Mouse (Mus musculus): ENCODE measurements around the gene Idi2.
A peak's percentile ranks its signal among the peaks of the same experiment; 100 is the strongest.
"Not testable (repeated sequence)": the region's sequence is repeated elsewhere in the genome, so short reads cannot be mapped to it uniquely, and the experiment has no call there.

Idi2 gene

DNA sequence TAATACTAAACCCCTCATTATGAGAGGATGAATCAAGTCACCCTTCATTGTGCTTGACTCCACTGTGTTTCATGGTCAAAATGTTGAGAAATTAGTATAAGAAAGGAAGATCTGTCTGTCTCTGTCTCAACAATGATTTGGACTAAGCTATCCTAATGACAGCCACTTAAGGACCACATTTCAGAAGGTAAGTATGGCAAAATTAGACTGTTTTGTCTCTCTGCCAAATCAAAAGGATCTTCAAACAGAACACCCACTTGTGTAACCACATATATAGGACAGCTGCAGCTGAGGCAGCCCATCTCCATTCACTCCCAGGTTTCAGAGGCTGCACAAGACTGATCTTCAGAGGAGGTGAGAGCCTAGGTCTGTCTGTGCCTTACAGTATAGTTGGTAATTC is at the start of gene Idi2:
TSS of gene Idi2 (plus strand) at position 301 of the 400 bp plus-strand sequence.
- ATAC-seq (ENCODE audit: insufficient number of reproducible peaks, low FRiP score, low TSS enrichment) = not testable (repeated sequence)

DNA sequence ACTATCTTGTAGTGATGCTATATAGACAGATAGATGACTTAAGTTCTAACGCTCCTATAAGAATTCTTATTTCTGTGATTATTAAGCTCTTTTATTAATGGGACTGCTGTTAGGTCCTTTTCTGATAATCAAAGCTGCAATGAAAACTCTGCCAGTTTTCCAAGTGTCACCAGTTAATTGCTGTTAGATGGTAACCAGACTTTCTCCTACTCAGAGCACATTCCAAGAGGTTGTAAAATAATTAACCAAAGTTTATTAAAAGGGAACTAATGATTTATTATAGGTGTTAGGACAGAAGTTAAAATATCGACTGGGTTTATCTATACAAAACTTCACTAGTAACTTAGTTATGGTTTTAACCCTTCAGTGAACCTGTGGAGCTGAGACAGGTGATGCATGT is 46.7 kb upstream of the Idi2 start:
- ATAC-seq (ENCODE audit: insufficient number of reproducible peaks, low FRiP score, low TSS enrichment) = not testable (repeated sequence)

DNA sequence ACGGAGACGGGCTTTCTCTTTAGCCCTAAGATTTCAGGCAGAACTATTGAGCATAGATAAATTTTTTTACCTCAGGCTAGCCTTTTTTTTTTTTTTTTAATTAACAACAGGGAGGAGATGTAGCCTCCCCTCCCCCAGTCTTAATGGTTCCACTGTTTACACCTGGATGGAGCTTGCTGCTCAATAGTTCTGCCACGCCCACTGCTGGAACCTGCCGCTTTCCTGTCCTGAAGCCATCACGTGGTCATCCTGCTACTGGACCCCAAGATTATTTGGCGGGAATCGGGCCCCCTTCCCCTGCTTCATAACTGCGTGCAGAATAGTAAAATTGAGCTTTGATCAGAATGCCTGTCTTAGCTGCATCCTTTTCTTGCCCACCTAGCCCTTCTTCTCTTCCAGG is 38.8 kb upstream of the Idi2 start:
- ATAC-seq (ENCODE audit: insufficient number of reproducible peaks, low FRiP score, low TSS enrichment) = not testable (repeated sequence)

DNA sequence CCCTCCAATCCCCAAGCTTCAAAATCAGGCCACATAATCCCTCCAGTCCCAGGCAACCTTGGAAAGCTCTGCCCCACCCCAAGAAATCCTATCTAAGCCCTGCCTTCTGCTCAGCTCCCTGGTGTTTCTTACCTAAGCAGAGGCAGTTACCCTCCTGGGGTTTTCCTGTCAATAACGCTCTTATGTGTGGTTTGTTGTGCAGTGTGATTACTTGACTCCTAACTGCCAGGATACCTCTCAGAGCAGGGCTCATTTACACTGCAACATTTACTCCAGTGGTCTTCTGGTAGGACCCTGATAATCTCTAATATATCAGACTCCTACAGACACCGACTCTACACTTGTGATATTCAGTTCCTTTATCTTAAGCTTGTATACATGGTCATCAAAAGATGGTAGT is 19.2 kb upstream of the Idi2 start:
- ATAC-seq (ENCODE audit: insufficient number of reproducible peaks, low FRiP score, low TSS enrichment) = no peak

DNA sequence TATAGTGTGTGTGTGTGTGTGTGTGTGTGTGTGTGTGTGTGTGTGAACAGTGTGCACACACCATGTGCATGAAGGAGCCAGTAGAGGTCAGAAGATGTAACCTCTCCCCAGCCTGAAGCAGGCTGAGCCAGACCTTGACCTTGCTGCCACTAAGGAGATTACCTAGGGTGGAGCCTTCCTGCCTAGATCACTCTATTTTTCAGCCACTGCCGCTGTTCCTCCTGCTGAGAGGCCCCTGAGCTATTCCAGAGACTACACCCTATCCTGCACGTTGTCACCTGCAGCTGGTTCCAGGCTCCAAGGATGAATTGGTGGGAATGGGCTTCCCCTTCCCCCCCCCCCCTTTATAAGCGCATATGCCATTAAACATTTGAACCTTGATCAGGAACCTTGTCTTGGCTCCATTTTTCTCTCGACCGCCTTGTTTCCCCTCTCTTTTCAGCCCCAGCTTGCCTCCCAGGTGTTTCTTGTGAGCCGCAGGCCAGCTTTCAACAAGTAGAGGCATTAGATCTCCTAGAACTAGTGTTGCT is 15.0 kb upstream of the Idi2 start:
- ATAC-seq (ENCODE audit: insufficient number of reproducible peaks, low FRiP score, low TSS enrichment) = not testable (repeated sequence)

DNA sequence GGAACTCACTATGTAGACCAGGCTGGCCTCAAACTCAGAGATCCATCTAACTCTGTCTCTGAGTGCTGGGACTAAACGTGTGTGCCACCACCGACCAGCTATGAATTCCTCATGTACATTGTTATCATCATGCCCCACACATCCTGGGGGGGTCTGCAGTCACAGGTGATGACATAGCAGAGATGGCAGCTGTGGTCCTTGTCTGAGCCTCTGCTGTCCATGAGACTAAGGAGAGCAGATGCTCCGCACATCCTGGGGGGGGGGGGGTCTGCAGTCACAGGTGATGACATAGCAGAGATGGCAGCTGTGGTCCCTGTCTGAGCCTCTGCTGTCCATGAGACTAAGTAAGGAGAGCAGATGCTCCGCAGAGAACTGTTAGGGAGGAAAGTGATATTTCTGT is 11.6 kb upstream of the Idi2 start:
- not testable (repeated sequence) for ATAC-seq (ENCODE audit: insufficient number of reproducible peaks, low FRiP score, low TSS enrichment)

DNA sequence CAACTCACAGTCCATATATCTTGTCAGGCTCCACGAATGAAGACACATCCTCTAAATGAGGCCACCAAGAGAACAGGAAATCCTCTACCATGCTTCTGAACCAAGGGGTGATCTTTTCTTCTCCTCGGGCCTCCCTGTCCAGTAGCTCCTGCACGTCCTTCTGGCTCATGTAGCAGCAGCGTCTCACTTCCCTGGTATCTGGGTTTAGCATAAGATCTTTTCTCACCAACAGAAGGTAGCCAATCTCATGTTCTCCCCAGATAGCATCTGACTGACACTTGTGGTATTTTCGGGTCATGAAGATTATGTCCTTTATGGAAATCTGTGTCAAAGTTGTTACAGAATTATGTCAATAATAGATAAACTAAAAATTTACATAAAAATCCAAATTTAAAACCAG is 11.0 kb upstream of the Idi2 start:
- not testable (repeated sequence) for ATAC-seq (ENCODE audit: insufficient number of reproducible peaks, low FRiP score, low TSS enrichment)

DNA sequence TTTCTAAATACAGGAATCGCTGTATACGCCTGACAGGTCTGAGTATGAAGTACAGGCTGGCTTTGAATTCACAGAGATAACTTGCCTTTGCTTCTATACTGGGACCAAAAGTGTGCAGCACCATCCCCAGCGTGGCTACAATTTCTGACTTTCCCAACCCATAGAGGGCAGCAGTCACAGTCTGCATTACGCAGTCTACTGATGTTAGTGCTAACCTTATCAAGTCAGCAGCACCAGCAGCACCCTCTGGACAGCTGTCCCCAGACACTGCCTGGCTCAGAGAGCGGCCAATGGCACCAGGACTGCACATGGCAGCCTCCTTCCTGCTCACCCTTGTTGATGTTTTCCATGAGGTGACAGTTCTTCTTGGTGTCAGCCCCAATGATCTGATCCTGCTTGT is 8.8 kb upstream of the Idi2 start:
- ATAC-seq (ENCODE audit: insufficient number of reproducible peaks, low FRiP score, low TSS enrichment) = not testable (repeated sequence)

DNA sequence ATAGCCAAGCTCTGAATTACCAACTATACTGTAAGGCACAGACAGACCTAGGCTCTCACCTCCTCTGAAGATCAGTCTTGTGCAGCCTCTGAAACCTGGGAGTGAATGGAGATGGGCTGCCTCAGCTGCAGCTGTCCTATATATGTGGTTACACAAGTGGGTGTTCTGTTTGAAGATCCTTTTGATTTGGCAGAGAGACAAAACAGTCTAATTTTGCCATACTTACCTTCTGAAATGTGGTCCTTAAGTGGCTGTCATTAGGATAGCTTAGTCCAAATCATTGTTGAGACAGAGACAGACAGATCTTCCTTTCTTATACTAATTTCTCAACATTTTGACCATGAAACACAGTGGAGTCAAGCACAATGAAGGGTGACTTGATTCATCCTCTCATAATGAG is 4.5 kb upstream of the Idi2 start, which contains the start of gene Gm9745:
TSS of gene Gm9745 (minus strand) at position 101 of the 400 bp plus-strand sequence.
- ATAC-seq (ENCODE audit: insufficient number of reproducible peaks, low FRiP score, low TSS enrichment) = not testable (repeated sequence)

DNA sequence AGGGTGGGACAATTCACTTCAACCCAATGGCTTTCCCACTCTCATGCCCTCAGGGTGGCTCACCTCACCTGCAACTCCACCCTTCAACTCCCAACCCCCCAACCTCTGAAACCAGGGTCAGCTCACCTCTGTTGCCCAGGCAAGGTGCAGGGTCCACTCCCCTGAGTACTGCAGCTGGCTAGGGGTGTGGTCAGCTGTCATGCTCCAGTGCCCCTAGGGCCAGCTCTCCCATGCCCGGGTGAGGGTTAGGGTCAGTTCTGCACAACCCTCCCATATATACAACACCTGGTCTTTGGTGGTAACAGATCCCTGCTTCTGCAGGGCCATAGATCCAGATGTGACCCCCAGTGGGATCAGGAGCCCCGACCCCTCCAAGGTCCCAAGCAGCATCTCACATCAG is 2.5 kb downstream of the Idi2 start:
- ATAC-seq (ENCODE audit: insufficient number of reproducible peaks, low FRiP score, low TSS enrichment) = not testable (repeated sequence)

DNA sequence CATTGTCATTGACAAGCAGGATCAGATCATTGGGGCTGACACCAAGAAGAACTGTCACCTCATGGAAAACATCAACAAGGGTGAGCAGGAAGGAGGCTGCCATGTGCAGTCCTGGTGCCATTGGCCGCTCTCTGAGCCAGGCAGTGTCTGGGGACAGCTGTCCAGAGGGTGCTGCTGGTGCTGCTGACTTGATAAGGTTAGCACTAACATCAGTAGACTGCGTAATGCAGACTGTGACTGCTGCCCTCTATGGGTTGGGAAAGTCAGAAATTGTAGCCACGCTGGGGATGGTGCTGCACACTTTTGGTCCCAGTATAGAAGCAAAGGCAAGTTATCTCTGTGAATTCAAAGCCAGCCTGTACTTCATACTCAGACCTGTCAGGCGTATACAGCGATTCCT is 4.2 kb downstream of the Idi2 start:
- ATAC-seq (ENCODE audit: insufficient number of reproducible peaks, low FRiP score, low TSS enrichment) = not testable (repeated sequence)

DNA sequence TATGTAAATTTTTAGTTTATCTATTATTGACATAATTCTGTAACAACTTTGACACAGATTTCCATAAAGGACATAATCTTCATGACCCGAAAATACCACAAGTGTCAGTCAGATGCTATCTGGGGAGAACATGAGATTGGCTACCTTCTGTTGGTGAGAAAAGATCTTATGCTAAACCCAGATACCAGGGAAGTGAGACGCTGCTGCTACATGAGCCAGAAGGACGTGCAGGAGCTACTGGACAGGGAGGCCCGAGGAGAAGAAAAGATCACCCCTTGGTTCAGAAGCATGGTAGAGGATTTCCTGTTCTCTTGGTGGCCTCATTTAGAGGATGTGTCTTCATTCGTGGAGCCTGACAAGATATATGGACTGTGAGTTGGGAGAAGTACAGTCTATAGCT is 6.4 kb downstream of the Idi2 start:
- ATAC-seq (ENCODE audit: insufficient number of reproducible peaks, low FRiP score, low TSS enrichment) = not testable (repeated sequence)

DNA sequence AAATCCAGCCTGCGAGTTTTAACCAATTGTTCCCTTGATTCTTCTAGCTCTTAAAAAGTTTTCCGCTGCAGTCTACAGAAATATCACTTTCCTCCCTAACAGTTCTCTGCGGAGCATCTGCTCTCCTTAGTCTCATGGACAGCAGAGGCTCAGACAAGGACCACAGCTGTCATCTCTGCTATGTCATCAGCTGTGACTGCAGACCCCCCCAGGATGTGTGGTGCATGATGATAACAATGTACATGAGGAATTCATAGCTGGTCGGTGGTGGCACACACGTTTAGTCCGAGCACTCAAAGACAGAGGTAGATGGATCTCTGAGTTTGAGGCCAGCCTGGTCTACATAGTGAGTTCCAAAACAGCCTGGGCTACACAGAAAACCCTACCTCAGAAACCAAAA is 6.9 kb downstream of the Idi2 start:
- ATAC-seq (ENCODE audit: insufficient number of reproducible peaks, low FRiP score, low TSS enrichment) = not testable (repeated sequence)

DNA sequence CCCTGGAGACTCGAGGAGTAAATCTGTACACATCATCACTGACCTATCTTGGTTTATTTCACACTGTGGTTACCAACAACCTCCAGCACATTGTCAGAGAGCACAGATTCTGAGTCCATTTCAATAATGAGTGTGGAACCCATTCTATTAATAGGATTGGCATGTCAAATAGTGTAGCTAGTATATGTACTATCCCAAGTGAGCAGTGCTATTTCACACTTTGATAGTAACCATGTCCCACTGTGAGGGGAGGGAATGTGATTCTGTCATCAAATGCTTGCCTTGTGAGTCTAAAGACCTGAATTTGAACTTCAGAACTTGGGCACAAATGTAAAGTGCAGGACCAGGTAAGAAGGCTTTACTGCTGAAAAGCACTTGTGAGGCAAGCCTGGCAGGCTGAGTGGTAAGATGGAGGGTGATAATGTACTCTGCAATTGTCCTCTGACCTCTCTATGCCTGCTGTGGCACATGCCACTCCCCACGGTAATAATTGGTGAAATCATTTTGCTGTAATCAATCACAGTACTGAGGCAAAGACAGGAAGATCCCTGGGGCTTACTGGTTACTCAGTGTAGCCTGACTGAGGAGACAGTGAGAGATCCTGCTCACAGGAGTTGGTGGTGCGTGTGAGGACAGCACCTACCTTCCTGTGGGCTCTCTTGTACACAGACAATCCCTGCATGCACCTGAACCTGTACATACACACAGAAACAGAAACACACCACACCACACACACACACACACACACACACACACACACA is 8.6 kb downstream of the Idi2 start:
- not testable (repeated sequence) for ATAC-seq (ENCODE audit: insufficient number of reproducible peaks, low FRiP score, low TSS enrichment)

DNA sequence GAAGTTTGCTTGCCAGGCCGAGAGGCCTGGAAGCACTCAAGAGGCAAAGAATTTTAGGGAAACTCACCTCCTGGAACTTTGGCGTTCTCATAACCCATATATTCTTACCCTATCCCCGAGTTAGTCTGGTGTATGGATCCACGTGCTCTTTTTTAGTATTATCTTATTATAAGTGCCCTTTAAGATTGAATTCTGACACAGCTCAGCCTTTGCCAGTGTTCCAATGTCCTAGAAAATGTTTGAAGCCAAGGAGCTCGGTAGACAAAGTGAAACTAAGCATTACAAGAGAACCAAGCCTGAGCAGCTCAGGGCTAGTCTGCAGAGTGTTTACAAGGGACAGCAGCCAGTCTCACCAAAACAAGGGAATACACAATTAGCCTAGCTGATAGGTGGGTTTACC is 9.6 kb downstream of the Idi2 start:
- not testable (repeated sequence) for ATAC-seq (ENCODE audit: insufficient number of reproducible peaks, low FRiP score, low TSS enrichment)

DNA sequence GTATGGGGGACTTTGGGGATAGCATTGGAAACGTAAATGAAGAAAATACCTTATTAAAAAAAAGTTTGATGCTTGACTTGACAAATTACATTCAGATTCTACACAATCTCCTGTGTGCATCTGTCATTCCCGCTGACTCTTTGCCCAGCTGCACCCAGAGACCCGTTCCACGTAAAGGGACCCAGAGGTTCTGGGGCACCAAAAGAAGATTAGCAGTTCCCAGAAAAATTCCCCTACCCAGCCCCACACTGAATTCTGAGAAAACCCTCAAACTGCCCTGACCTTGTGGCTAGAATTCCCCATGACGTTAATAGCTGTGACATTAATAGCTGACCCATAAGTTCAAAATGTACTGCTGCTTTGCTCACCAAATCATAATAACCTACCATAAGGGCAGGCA is 12.6 kb downstream of the Idi2 start:
- ATAC-seq (ENCODE audit: insufficient number of reproducible peaks, low FRiP score, low TSS enrichment) = no peak

DNA sequence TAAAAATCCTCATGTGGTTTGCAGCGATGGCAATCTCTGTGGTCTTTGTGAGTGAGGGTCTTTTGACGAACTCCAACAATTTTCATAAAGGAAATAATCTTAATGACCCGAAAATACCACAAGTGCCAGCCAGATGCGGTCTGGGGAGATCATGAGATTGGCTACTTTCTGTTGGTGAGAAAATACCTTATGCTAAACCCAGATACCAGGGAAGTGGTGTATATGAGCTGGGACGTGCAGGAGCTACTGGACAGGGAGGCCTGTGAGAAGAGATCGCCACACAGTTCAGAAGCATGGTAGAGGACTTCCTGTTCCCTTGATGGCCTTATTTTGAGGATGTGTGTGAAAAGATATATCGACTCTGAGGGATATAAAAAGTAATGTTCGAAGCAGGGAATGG is 15.1 kb downstream of the Idi2 start:
- no peak for ATAC-seq (ENCODE audit: insufficient number of reproducible peaks, low FRiP score, low TSS enrichment)

DNA sequence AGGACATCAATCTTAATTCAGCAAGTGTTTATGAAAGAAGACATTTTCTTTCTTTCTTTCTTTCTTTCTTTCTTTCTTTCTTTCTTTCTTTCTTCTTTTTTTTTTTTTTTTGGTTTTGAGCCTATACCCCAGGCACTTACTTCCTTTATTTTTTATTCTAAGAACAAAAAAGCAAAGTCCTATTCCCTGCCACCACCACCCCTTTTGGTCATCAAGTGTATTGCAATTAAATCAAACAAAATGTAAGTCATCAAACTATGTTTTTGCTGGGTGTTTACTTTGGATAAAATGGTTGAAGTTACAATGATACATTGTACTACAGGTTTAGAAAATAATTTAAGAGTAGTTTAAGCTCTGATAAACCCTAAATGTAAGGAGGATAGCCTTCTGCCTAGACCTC is 19.7 kb downstream of the Idi2 start:
- no peak for ATAC-seq (ENCODE audit: insufficient number of reproducible peaks, low FRiP score, low TSS enrichment)

DNA sequence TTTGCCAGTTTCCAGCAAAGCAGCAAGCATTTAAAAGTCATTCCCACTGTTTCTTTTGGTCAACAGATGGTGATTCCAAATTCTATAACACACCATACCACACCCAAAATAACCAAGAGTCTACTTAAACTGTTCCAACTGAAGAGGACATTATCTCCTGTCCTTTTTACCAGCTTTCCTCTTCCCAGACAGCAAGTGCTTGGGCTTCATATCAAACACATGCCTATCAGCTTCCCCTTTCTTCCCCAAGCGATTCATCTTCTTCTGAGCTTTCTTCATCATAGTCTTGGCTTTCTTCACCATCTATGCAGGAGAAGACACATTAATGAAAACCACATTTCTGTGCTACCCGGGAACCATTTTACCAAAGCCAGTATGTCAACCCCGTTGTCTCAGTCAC is 20.3 kb downstream of the Idi2 start:
- ATAC-seq (ENCODE audit: insufficient number of reproducible peaks, low FRiP score, low TSS enrichment) = no peak

DNA sequence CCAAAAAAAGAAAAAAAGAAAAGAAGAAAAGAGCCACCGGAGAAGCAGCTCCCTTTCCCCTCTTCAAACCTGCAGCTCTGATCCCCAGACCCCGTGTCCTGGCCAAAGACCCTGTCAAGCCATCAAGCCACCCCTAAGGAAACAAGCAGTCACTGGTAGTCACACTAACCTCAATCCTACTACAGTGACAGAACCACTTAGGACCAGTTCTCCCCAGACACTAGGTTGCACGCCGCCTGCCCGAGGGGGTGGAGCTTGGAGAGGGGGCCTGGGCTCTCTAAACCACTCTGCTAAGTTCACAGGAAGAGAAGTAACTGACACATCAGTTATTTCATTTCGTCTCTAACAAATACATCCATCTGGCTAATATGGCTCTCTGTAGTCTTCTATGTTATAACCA is 39.6 kb downstream of the Idi2 start:
- no peak for ATAC-seq (ENCODE audit: insufficient number of reproducible peaks, low FRiP score, low TSS enrichment)

DNA sequence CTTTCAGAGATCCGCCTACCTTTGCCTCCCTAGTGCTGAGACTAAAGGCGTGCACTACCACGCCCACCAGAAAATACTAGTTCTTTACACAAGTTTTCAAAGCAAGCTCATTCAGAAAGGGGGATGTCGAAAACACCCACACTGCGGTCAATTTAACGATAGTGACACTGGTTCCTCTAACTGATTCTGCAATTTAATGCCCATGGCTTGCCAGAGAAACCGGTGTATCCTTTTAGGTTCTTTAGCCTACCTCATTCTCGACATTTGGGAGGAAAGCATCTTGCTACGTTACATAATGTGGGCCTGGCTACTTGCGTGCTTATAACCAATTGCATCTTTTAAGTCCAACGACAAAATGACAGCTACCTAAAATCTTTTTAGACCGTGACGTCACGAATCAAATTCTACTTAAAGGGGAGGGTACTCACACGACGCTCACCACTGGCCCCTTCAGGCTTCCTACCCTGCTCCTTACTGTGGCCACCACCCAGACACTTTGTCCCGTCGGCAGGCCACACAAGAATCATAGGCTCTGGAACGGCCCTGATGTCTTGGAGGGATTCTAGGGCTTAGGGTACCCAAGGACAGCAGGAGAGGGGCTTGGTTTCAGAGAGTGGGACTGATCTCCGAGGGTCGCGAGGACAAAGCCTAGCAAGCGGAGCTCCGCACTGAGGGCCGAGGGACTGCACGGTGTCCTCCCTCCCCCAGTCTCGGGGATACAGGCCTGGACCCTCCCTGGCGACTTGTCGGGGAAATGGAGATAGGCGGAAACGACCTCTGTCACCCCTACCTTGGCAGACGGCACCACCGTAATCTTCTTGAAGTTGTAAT is 42.7 kb downstream of the Idi2 start:
- peak; percentile 51; the same call in 1 of the 2 replicates for ATAC-seq (ENCODE audit: insufficient number of reproducible peaks, low FRiP score, low TSS enrichment)

All from cerebellum, adult (tissue).